Mouse (Mus musculus): ENCODE data around the gene Gm17359.

DNA sequence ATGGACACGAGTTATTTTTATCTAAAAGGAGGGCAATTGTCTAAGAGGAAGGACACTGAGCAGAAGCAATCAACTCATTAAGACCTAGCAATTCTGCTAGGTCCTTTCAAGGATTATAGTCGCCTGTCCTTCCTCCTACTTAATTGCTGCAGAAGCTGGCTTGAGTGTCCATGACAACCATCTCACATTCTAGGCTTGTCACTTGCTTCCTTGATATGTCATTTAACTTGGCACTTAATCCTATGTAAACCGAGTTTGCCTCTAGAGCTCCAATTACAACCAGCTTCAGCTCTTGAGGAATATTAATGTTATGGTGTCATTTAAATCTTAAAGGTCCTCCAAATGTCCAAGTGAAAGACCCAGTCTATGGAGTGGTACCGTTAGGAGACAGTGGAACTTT, 22.3 kb downstream of the Gm17359 start:
- TF ChIP-seq CTCF (IDR thresholded peaks at IDR 0.05; ENCODE audit: control insufficient read depth, insufficient read depth, low read length), result no peak
- no peak for TF ChIP-seq POLR2A (IDR thresholded peaks at IDR 0.05; ENCODE audit: borderline replicate concordance, control insufficient read depth, low read depth, low read length)

All from bone marrow, adult 2 months (tissue).